Mouse (Mus musculus): ENCODE measurements around the gene Fbxo24.

Gene Fbxo24

GRCm38 (mm10) chr5:137596601-137597261, 32.1 kb downstream of the Fbxo24 start:
- peaks cover 13% of the 10 kb centered on the region for H3K36me3 ChIP-seq (ENCODE audit: insufficient read depth, low read length)
- H3K4me3 ChIP-seq (replicated peaks; ENCODE audit: low read length) = peak overlapping the region; percentile 95
- no peaks in the 10 kb centered on the region for H3K9me3 ChIP-seq (ENCODE audit: low read length)
- peaks cover 47% of the 10 kb centered on the region for H3K4me1 ChIP-seq (replicated peaks; ENCODE audit: low read depth, low read length)
- no peak for TF ChIP-seq CTCF (conservative IDR thresholded peaks at IDR 0.05; ENCODE audit: low read length)
- TF ChIP-seq NANOG (IDR thresholded peaks at IDR 0.05; ENCODE audit: borderline replicate concordance, low read length) = no peak
- TF ChIP-seq POU5F1 (IDR thresholded peaks at IDR 0.05; ENCODE audit: borderline replicate concordance, low read length) = no peak
- no peaks in the 10 kb centered on the region for H3K27me3 ChIP-seq (ENCODE audit: insufficient read depth, low read length)

GRCm38 (mm10) chr5:137595921-137596320, 32.9 kb downstream of the Fbxo24 start:
- TF ChIP-seq CTCF (conservative IDR thresholded peaks at IDR 0.05; ENCODE audit: low read length) (no peak), NANOG (IDR thresholded peaks at IDR 0.05; ENCODE audit: borderline replicate concordance, low read length) (no peak), POU5F1 (IDR thresholded peaks at IDR 0.05; ENCODE audit: borderline replicate concordance, low read length) (no peak)
- H3K4me1 ChIP-seq (replicated peaks; ENCODE audit: low read depth, low read length) = peaks cover 47% of the 10 kb centered on the region
- peaks cover 13% of the 10 kb centered on the region for H3K36me3 ChIP-seq (ENCODE audit: insufficient read depth, low read length)
- H3K9me3 ChIP-seq (ENCODE audit: low read length) = no peaks in the 10 kb centered on the region
- 0 out of 2 replicates have a peak overlapping the region, but pooled peaks have one; percentile 95 for H3K4me3 ChIP-seq (replicated peaks; ENCODE audit: low read length)
- no peaks in the 10 kb centered on the region for H3K27me3 ChIP-seq (ENCODE audit: insufficient read depth, low read length)

- no peaks in the 10 kb centered on the region for H3K9me3 ChIP-seq (ENCODE audit: low read length)
- H3K27me3 ChIP-seq (ENCODE audit: insufficient read depth, low read length) = no peaks in the 10 kb centered on the region
- no peaks in the 10 kb centered on the region for H3K36me3 ChIP-seq (ENCODE audit: insufficient read depth, low read length)
- TF ChIP-seq NANOG (IDR thresholded peaks at IDR 0.05; ENCODE audit: borderline replicate concordance, low read length) (no peak), CTCF (conservative IDR thresholded peaks at IDR 0.05; ENCODE audit: low read length) (no peak), POU5F1 (IDR thresholded peaks at IDR 0.05; ENCODE audit: borderline replicate concordance, low read length) (no peak)
- H3K4me3 ChIP-seq (replicated peaks; ENCODE audit: low read length) = no peak overlapping the region
- H3K4me1 ChIP-seq (replicated peaks; ENCODE audit: low read depth, low read length) = peaks cover 30% of the 10 kb centered on the region
Measured at GRCm38 (mm10) chr5:137590507-137590906, 38.3 kb downstream of the Fbxo24 start.

GRCm38 (mm10) chr5:137584976-137585375, 43.8 kb downstream of the Fbxo24 start:
- no peaks in the 10 kb centered on the region for H3K36me3 ChIP-seq (ENCODE audit: insufficient read depth, low read length)
- no peaks in the 10 kb centered on the region for H3K9me3 ChIP-seq (ENCODE audit: low read length)
- H3K4me1 ChIP-seq (replicated peaks; ENCODE audit: low read depth, low read length) = peaks cover 42% of the 10 kb centered on the region
- H3K27me3 ChIP-seq (ENCODE audit: insufficient read depth, low read length) = peaks cover 32% of the 10 kb centered on the region
- no peak for TF ChIP-seq NANOG (IDR thresholded peaks at IDR 0.05; ENCODE audit: borderline replicate concordance, low read length)
- peak; percentile 72 for TF ChIP-seq CTCF (conservative IDR thresholded peaks at IDR 0.05; ENCODE audit: low read length)
- no peak for TF ChIP-seq POU5F1 (IDR thresholded peaks at IDR 0.05; ENCODE audit: borderline replicate concordance, low read length)
- H3K4me3 ChIP-seq (replicated peaks; ENCODE audit: low read length) = no peak overlapping the region

GRCm38 (mm10) chr5:137583670-137584169, 45.1 kb downstream of the Fbxo24 start:
- no peaks in the 10 kb centered on the region for H3K36me3 ChIP-seq (ENCODE audit: insufficient read depth, low read length)
- peaks cover 36% of the 10 kb centered on the region for H3K27me3 ChIP-seq (ENCODE audit: insufficient read depth, low read length)
- H3K4me3 ChIP-seq (replicated peaks; ENCODE audit: low read length) = peak overlapping the region; percentile 68
- TF ChIP-seq POU5F1 (IDR thresholded peaks at IDR 0.05; ENCODE audit: borderline replicate concordance, low read length) (no peak), CTCF (conservative IDR thresholded peaks at IDR 0.05; ENCODE audit: low read length) (no peak), NANOG (IDR thresholded peaks at IDR 0.05; ENCODE audit: borderline replicate concordance, low read length) (no peak)
- H3K9me3 ChIP-seq (ENCODE audit: low read length) = no peaks in the 10 kb centered on the region
- H3K4me1 ChIP-seq (replicated peaks; ENCODE audit: low read depth, low read length) = peaks cover 42% of the 10 kb centered on the region

GRCm38 (mm10) chr5:137582702-137583101, 46.1 kb downstream of the Fbxo24 start:
- TF ChIP-seq CTCF (conservative IDR thresholded peaks at IDR 0.05; ENCODE audit: low read length) = no peak
- no peak for TF ChIP-seq NANOG (IDR thresholded peaks at IDR 0.05; ENCODE audit: borderline replicate concordance, low read length)
- no peak for TF ChIP-seq POU5F1 (IDR thresholded peaks at IDR 0.05; ENCODE audit: borderline replicate concordance, low read length)
- Histone ChIP-seq H3K4me1 (replicated peaks; ENCODE audit: low read depth, low read length) (peaks cover 42% of the 10 kb centered on the region), H3K36me3 (ENCODE audit: insufficient read depth, low read length) (no peaks in the 10 kb centered on the region)

GRCm38 (mm10) chr5:137580246-137580645, 48.6 kb downstream of the Fbxo24 start:
- Histone ChIP-seq H3K36me3 (ENCODE audit: insufficient read depth, low read length) (no peaks in the 10 kb centered on the region), H3K4me1 (replicated peaks; ENCODE audit: low read depth, low read length) (peaks cover 27% of the 10 kb centered on the region), H3K27me3 (ENCODE audit: insufficient read depth, low read length) (peaks cover 51% of the 10 kb centered on the region), H3K4me3 (replicated peaks; ENCODE audit: low read length) (no peak overlapping the region), H3K9me3 (ENCODE audit: low read length) (no peaks in the 10 kb centered on the region)
- TF ChIP-seq CTCF (conservative IDR thresholded peaks at IDR 0.05; ENCODE audit: low read length) (no peak), NANOG (IDR thresholded peaks at IDR 0.05; ENCODE audit: borderline replicate concordance, low read length) (no peak), POU5F1 (IDR thresholded peaks at IDR 0.05; ENCODE audit: borderline replicate concordance, low read length) (no peak)

More at GRCm38 (mm10) chr5:137582702-137583101, 46.1 kb downstream of the Fbxo24 start:
- Histone ChIP-seq H3K9me3 (ENCODE audit: low read length) (no peaks in the 10 kb centered on the region), H3K4me3 (replicated peaks; ENCODE audit: low read length) (peak overlapping the region; percentile 68), H3K27me3 (ENCODE audit: insufficient read depth, low read length) (peaks cover 39% of the 10 kb centered on the region)

GRCm38 (mm10) chr5:137574470-137574901, 54.3 kb downstream of the Fbxo24 start:
- H3K27me3 ChIP-seq (ENCODE audit: insufficient read depth, low read length) = peaks cover 51% of the 10 kb centered on the region
- TF ChIP-seq CTCF (conservative IDR thresholded peaks at IDR 0.05; ENCODE audit: low read length) (peak; percentile 24), POU5F1 (IDR thresholded peaks at IDR 0.05; ENCODE audit: borderline replicate concordance, low read length) (no peak)
- H3K4me1 ChIP-seq (replicated peaks; ENCODE audit: low read depth, low read length) = peaks cover 33% of the 10 kb centered on the region
- peak overlapping the region; percentile 52; the same call in 1 of the 2 replicates for H3K4me3 ChIP-seq (replicated peaks; ENCODE audit: low read length)
- H3K9me3 ChIP-seq (ENCODE audit: low read length) = no peaks in the 10 kb centered on the region
- no peaks in the 10 kb centered on the region for H3K36me3 ChIP-seq (ENCODE audit: insufficient read depth, low read length)
